Mouse (Mus musculus) megakaryocyte, embryonic 14.5 days (primary cell): ENCODE measurements around the gene Papolb. TPM values are rescaled to one million over a fixed set of nuclear protein-coding genes. Genes with fewer than 3 reads are reported as not detected.

Experiments
- H3K27me3 ChIP-seq: replicated peaks from 2 replicates; pipeline ENCODE3; 2012; ENCODE audit warnings: inconsistent platforms
- H3K36me3 ChIP-seq: replicated peaks from 2 replicates; pipeline ENCODE3; 2012; ENCODE audit warnings: low read length, inconsistent platforms, mixed read lengths
- H3K4me1 ChIP-seq: 2 replicates; pipeline ENCODE4 v1.6.1; 2012; ENCODE audit warnings: inconsistent platforms
- H3K4me3 ChIP-seq: replicated peaks from 2 replicates; pipeline ENCODE3; 2012; ENCODE audit warnings: moderate library complexity, mild to moderate bottlenecking, inconsistent platforms
- H3K9me3 ChIP-seq: 2 replicates; pipeline ENCODE4 v1.6.1; 2012; ENCODE audit warnings: inconsistent platforms
- FLI1 ChIP-seq: IDR thresholded peaks from 2 replicates; pipeline ENCODE4 v1.6.1; 2012; ENCODE audit warnings: low read length, inconsistent platforms, mixed read lengths
- GATA1 ChIP-seq: IDR thresholded peaks from 3 replicates; pipeline ENCODE4 v1.6.1; 2012; ENCODE audit warnings: mixed read lengths, low read length, inconsistent platforms, borderline replicate concordance
- polyA plus RNA-seq: library from polyadenylated mRNA; stranded (reverse); fragments of >175 nt; gene quantifications from 2 replicates; pipeline ENCODE4 v1.2.3, GENCODE M21; 2012; ENCODE audit warnings: low replicate concordance; ENCODE audit not compliant: insufficient read depth

Papolb gene
- polyA plus RNA-seq, 1 experiment = not detected

GRCm38 (mm10) chr5:142550706-142551652 is 21.1 kb upstream of the Papolb start, which contains the start of gene Radil:
Gene Radil (minus strand): TSS chr5:142551098.
- Histone ChIP-seq H3K27me3 (peaks cover 58% of the 10 kb centered on the region), H3K9me3 (0 out of 2 replicates have a peak, but pooled peaks cover 2% of the 10 kb centered on the region), H3K4me3 (peak within 1 kb of the TSS; percentile 92), H3K4me1 (peaks cover 22% of the 10 kb centered on the region), H3K36me3 (no peaks in the 10 kb centered on the region)
- TF ChIP-seq GATA1 (no peak), FLI1 (no peak)

- Histone ChIP-seq H3K36me3 (no peaks in the 10 kb centered on the region), H3K4me3 (peak overlapping the region; percentile 92), H3K9me3 (0 out of 2 replicates have a peak, but pooled peaks cover 2% of the 10 kb centered on the region), H3K27me3 (peaks cover 53% of the 10 kb centered on the region), H3K4me1 (peaks cover 30% of the 10 kb centered on the region)
- TF ChIP-seq FLI1 (no peak), GATA1 (no peak)
These were observed 20.3 kb upstream of the Papolb start for GRCm38 (mm10) chr5:142549961-142550705.

- Histone ChIP-seq H3K4me3 (no peak overlapping the region), H3K36me3 (no peaks in the 10 kb centered on the region), H3K27me3 (peaks cover 46% of the 10 kb centered on the region), H3K4me1 (peaks cover 37% of the 10 kb centered on the region), H3K9me3 (0 out of 2 replicates have a peak, but pooled peaks cover 2% of the 10 kb centered on the region)
- no peak for TF ChIP-seq FLI1
- no peak for TF ChIP-seq GATA1
These were observed 19.6 kb upstream of the Papolb start for GRCm38 (mm10) chr5:142549441-142549840.

- Histone ChIP-seq H3K36me3 (no peaks in the 10 kb centered on the region), H3K4me1 (peaks cover 53% of the 10 kb centered on the region), H3K27me3 (peaks cover 54% of the 10 kb centered on the region), H3K4me3 (no peak overlapping the region), H3K9me3 (0 out of 2 replicates have a peak, but pooled peaks cover 1% of the 10 kb centered on the region)
- TF ChIP-seq GATA1 (no peak), FLI1 (no peak)
These were observed 17.2 kb upstream of the Papolb start for GRCm38 (mm10) chr5:142547066-142547465.

- H3K4me1 ChIP-seq = peaks cover 52% of the 10 kb centered on the region
- no peaks in the 10 kb centered on the region for H3K9me3 ChIP-seq
- H3K27me3 ChIP-seq = peaks cover 59% of the 10 kb centered on the region
- no peak overlapping the region for H3K4me3 ChIP-seq
- TF ChIP-seq FLI1 = no peak
- no peak for TF ChIP-seq GATA1
- H3K36me3 ChIP-seq = no peaks in the 10 kb centered on the region
These were observed 16.5 kb upstream of the Papolb start for GRCm38 (mm10) chr5:142546344-142546743.

GRCm38 (mm10) chr5:142545014-142545795 is 15.3 kb upstream of the Papolb start:
- H3K4me1 ChIP-seq = peaks cover 47% of the 10 kb centered on the region
- no peak overlapping the region for H3K4me3 ChIP-seq
- H3K27me3 ChIP-seq = peaks cover 64% of the 10 kb centered on the region
- H3K36me3 ChIP-seq = no peaks in the 10 kb centered on the region
- no peaks in the 10 kb centered on the region for H3K9me3 ChIP-seq
- TF ChIP-seq FLI1 (no peak), GATA1 (no peak)

GRCm38 (mm10) chr5:142537286-142537685 is 7.4 kb upstream of the Papolb start:
- Histone ChIP-seq H3K27me3 (peaks cover 58% of the 10 kb centered on the region), H3K4me3 (no peak overlapping the region), H3K9me3 (no peaks in the 10 kb centered on the region), H3K36me3 (no peaks in the 10 kb centered on the region), H3K4me1 (peaks cover 5% of the 10 kb centered on the region; the same call in 1 of the 2 replicates)
- TF ChIP-seq GATA1 (no peak), FLI1 (no peak)

GRCm38 (mm10) chr5:142535388-142535787 is 5.5 kb upstream of the Papolb start:
- no peaks in the 10 kb centered on the region for H3K36me3 ChIP-seq
- no peak overlapping the region for H3K4me3 ChIP-seq
- no peak for TF ChIP-seq FLI1
- peaks cover 1% of the 10 kb centered on the region; the same call in 1 of the 2 replicates for H3K9me3 ChIP-seq
- H3K27me3 ChIP-seq = peaks cover 47% of the 10 kb centered on the region
- H3K4me1 ChIP-seq = peaks cover 4% of the 10 kb centered on the region; the same call in 1 of the 2 replicates
